Mouse (Mus musculus) lung, postnatal 0 days (tissue): ENCODE measurements around the gene Nr0b2.

Experiments
- CTCF ChIP-seq: IDR thresholded peaks from 2 replicates; pipeline ENCODE4 v1.5.1; 2016; ENCODE audit warnings: antibody characterized with exemption, mild to moderate bottlenecking
- EP300 ChIP-seq: IDR thresholded peaks from 2 replicates; pipeline ENCODE4 v1.6.1; 2016; ENCODE audit warnings: antibody characterized with exemption, mild to moderate bottlenecking, control low read depth

GRCm38 (mm10) chr4:133527788-133528187 lies 25.4 kb upstream of the Nr0b2 start:
- no peak for TF ChIP-seq CTCF
- no peak for TF ChIP-seq EP300
